Mouse (Mus musculus): ENCODE measurements around the gene Sap30. TPM values are rescaled to one million over a fixed set of nuclear protein-coding genes. Genes with fewer than 3 reads are reported as not detected.

Sap30 gene
- 11.7 TPM for polyA plus RNA-seq (2014; fragmentation: Illumina TruSeq; extraction: RNeasy Lipid Tissue Mini Kit (QIAGEN cat#74804); ENCODE audit: low read depth, low replicate concordance)

DNA sequence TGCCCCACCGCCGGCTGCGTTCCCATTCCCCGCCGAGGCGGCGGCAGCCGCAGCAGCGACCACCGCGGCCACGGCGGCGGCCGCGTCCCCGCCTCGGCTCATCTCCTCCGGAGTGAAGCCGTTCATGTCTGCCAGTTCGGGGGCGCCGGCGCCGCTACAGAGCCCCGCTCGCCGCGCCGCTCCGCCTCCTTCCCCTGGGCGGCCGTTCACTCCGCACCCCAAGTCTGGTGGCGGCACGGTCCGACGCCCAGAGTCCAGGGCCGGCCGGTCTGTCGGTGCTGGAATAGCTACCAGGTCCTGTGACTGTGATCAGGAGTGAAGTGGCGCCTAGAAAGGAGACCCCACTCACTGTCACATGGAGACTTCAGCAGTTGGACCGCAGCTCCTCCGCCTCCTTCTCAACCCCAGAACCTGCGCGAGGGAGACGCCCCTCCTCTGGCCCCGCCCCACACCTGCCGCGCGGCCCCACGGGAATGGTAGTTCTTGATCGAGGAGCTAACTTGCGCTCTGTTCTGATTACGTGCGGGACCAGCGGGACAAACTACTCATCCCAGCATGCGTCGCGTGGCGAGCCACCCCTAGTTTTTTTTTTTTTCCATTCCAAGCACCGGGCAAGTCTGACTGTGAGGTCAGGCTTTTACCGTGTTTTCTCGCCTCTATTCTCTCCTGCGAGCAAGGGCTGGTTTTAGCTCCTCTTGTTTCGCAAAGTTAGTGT, at the start of gene Sap30:
Gene Sap30, minus strand, starts transcription at position 420 of the 715 bp plus-strand sequence.

DNA sequence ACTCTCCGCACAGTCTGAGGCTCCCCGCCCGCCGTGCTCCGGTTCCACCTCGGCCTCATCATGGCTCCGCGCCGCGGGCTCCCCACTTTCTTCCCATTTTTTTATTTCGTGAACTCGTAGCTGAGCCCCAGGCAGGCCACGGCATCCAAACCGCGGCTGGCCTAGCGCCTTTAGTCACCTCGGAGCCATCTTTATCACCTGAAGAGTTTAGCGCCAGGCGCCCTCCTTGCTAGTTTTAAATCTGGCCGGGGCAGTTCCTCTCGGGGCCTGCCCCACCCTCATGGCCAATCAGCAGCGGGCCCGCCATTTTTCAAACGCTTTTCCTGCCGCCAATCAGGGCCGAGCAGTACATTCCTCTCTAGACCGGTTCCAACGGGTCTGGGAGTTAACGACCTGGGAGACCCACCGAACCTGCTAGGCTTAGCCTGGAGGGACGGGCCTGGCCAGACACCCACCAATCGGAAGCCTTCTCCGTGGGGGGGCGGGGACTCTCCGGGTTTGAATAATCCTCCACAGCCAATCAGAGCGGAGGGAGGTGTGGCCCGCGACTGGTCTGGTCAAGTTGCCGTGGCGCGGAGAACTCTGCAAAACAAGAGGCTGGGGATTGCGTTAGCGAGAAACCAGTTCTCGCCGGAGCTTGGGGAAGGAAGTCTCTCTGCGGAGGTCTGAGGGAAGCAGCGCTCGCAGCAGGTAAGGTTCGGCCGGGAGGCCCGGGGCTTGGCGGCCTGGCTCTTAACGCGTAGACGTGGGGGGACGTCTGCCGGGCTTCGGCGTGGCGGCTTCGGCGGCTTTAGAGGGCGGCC, 23.9 kb upstream of the Sap30 start, which contains the start of gene Hmgb2:
Gene Hmgb2, plus strand, starts transcription at position 592 of the 803 bp plus-strand sequence.

DNA sequence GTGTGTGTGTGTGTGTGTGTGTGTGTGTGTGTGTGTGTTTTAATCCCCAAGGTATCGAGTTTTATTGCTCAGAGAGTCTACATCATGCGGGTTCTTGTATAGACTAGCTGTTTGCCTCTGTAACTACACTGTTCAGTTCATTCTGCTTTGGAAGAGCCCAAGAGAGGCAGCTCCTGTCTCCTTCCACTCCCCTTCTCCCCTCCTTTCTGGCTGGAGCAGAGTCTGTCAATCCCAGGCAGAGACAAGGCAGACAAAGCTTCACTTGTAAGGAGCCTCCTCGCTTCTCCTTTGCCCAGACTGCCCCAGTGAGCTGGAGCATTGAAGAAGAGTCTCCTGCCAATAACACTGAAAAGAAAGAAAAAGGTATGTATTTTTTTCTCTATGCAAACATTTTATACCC, 31.9 kb downstream of the Sap30 start, which contains the start of gene Scrg1:
Gene Scrg1, plus strand, starts transcription at position 159 of the 400 bp plus-strand sequence.

Other genes with a start within 250 kb of the Sap30 start
- 34.2 TPM for gene Hand2, start 166.9 kb downstream of the Sap30 start, polyA plus RNA-seq (2014; fragmentation: Illumina TruSeq; extraction: RNeasy Lipid Tissue Mini Kit (QIAGEN cat#74804); ENCODE audit: low read depth, low replicate concordance)
- gene Scrg1, start 31.9 kb downstream of the Sap30 start, polyA plus RNA-seq (2014; fragmentation: Illumina TruSeq; extraction: RNeasy Lipid Tissue Mini Kit (QIAGEN cat#74804); ENCODE audit: low read depth, low replicate concordance): not detected
- gene Hmgb2, start 24.0 kb upstream of the Sap30 start, polyA plus RNA-seq (2014; fragmentation: Illumina TruSeq; extraction: RNeasy Lipid Tissue Mini Kit (QIAGEN cat#74804); ENCODE audit: low read depth, low replicate concordance): 11.0 TPM
- 7.0 TPM for gene Galnt7, start 165.2 kb upstream of the Sap30 start, polyA plus RNA-seq (2014; fragmentation: Illumina TruSeq; extraction: RNeasy Lipid Tissue Mini Kit (QIAGEN cat#74804); ENCODE audit: low read depth, low replicate concordance)